Mouse (Mus musculus) MEL (cell line): ENCODE data around the gene Stab1. TPM values are rescaled to one million over a fixed set of nuclear protein-coding genes. Genes with fewer than 3 reads are reported as not detected.

ENCODE experiments used
- DNase-seq: peaks from one replicate; pipeline ENCODE4 v3.0.0; 2011; ENCODE audit warnings: low read depth, low spot score
- H3K27ac ChIP-seq: 2 replicates; pipeline ENCODE4 v1.5.1; 2012; ENCODE audit warnings: low read depth, mild to moderate bottlenecking, control low read depth, low read length, moderate library complexity; ENCODE audit not compliant: control insufficient read depth
- H3K27me3 ChIP-seq, 2 experiments: fragments of 150-350 bp in 1 of 2; sonication (generic) in 1 of 2; 2 replicates each; pipeline ENCODE4 v1.6.1; 2012; ENCODE audit warnings: low read length in 2 of 2, mild to moderate bottlenecking in 2 of 2, improper control_type of control experiment in 1 of 2, moderate library complexity in 1 of 2; ENCODE audit not compliant: insufficient read depth in 2 of 2, control insufficient read depth in 1 of 2
- H3K36me3 ChIP-seq, 2 experiments: 2 replicates each; pipeline ENCODE4 v1.6.1; 2012 to 2014; ENCODE audit warnings: low read length in 2 of 2, improper control_type of control experiment in 1 of 2, inconsistent platforms in 1 of 2, mild to moderate bottlenecking in 1 of 2; ENCODE audit not compliant: insufficient read depth in 2 of 2, control insufficient read depth in 1 of 2
- H3K4me1 ChIP-seq, 2 experiments: fragments of 150-350 bp in 1 of 2; sonication (generic) in 1 of 2; 2 replicates each; pipeline ENCODE4 v1.6.1; 2012; ENCODE audit warnings: low read length in 2 of 2, improper control_type of control experiment in 1 of 2, mild to moderate bottlenecking in 1 of 2; ENCODE audit not compliant: insufficient read depth in 2 of 2, control insufficient read depth in 1 of 2
- H3K4me3 ChIP-seq, 2 experiments: fragments of 150-350 bp in 1 of 2; sonication (generic) in 1 of 2; 2 replicates each; pipeline ENCODE4 v1.5.1; 2012; ENCODE audit warnings: low read depth in 2 of 2, low read length in 2 of 2, mild to moderate bottlenecking in 2 of 2, moderate library complexity in 2 of 2, control low read depth in 1 of 2, improper control_type of control experiment in 1 of 2; ENCODE audit not compliant: control insufficient read depth in 1 of 2, insufficient read depth in 1 of 2
- H3K79me2 ChIP-seq: 2 replicates; pipeline ENCODE4 v1.6.1; 2012; ENCODE audit warnings: mild to moderate bottlenecking, low read length, moderate library complexity; ENCODE audit not compliant: control insufficient read depth, poor library complexity, insufficient read depth
- H3K9ac ChIP-seq: 2 replicates; pipeline ENCODE4 v1.6.1; 2012; ENCODE audit warnings: low read depth, mild to moderate bottlenecking, control low read depth, low read length, moderate library complexity; ENCODE audit not compliant: control insufficient read depth, poor library complexity, severe bottlenecking
- H3K9me3 ChIP-seq: fragments of 150-350 bp; sonication (generic); replicated peaks from 2 replicates; pipeline ENCODE4 v1.6.1; 2012; ENCODE audit warnings: mild to moderate bottlenecking, low read length, improper control_type of control experiment, moderate library complexity; ENCODE audit not compliant: insufficient read depth
- BHLHE40 ChIP-seq: IDR thresholded peaks from 2 replicates; pipeline ENCODE4 v1.6.1; 2012; ENCODE audit warnings: low read depth, mild to moderate bottlenecking, inconsistent platforms, low read length, improper control_type of control experiment, borderline replicate concordance
- CHD1 ChIP-seq: IDR thresholded peaks from 2 replicates; pipeline ENCODE4 v1.6.1; 2012; ENCODE audit warnings: low read depth, mild to moderate bottlenecking, inconsistent platforms, low read length, improper control_type of control experiment
- E2F4 ChIP-seq: IDR thresholded peaks from 2 replicates; pipeline ENCODE4 v1.6.1; 2011; ENCODE audit warnings: low read depth, low read length, improper control_type of control experiment, borderline replicate concordance
- ELF1 ChIP-seq: IDR thresholded peaks from 2 replicates; pipeline ENCODE4 v1.6.1; 2014; ENCODE audit warnings: low read depth, mild to moderate bottlenecking, inconsistent platforms, low read length, improper control_type of control experiment, moderate library complexity
- ETS1 ChIP-seq: IDR thresholded peaks from 2 replicates; pipeline ENCODE4 v1.6.1; 2012; ENCODE audit warnings: low read depth, mild to moderate bottlenecking, inconsistent platforms, low read length, improper control_type of control experiment, moderate library complexity
- GABPA ChIP-seq: IDR thresholded peaks from 2 replicates; pipeline ENCODE4 v1.6.1; 2012; ENCODE audit warnings: low read depth, mild to moderate bottlenecking, inconsistent platforms, low read length, improper control_type of control experiment, moderate library complexity
- JUND ChIP-seq: IDR thresholded peaks from 2 replicates; pipeline ENCODE4 v1.6.1; 2011; ENCODE audit warnings: low read depth, mild to moderate bottlenecking, improper control_type of control experiment, low read length
- KAT2A ChIP-seq: conservative IDR thresholded peaks from 2 replicates; pipeline ENCODE4 v1.6.1; 2012; ENCODE audit warnings: low read depth, low read length, improper control_type of control experiment, inconsistent platforms
- MAFK ChIP-seq: IDR thresholded peaks from 2 replicates; pipeline ENCODE4 v1.6.1; 2011; ENCODE audit warnings: low read depth, mild to moderate bottlenecking, low read length, improper control_type of control experiment, borderline replicate concordance
- MEF2A ChIP-seq: IDR thresholded peaks from 2 replicates; pipeline ENCODE4 v1.6.1; 2014; ENCODE audit warnings: low read depth, mild to moderate bottlenecking, inconsistent platforms, low read length, improper control_type of control experiment; ENCODE audit not compliant: poor library complexity, insufficient replicate concordance, severe bottlenecking; ENCODE audit errors: extremely low read depth
- MXI1 ChIP-seq: IDR thresholded peaks from 2 replicates; pipeline ENCODE4 v1.6.1; 2011; ENCODE audit warnings: mild to moderate bottlenecking, low read depth, low read length, improper control_type of control experiment
- MYB ChIP-seq: IDR thresholded peaks from 2 replicates; pipeline ENCODE4 v1.6.1; 2011; ENCODE audit warnings: mild to moderate bottlenecking, low read depth, low read length, improper control_type of control experiment
- MYC ChIP-seq: IDR thresholded peaks from 2 replicates; pipeline ENCODE4 v1.6.1; 2011; ENCODE audit warnings: low read depth, mild to moderate bottlenecking, low read length, improper control_type of control experiment, moderate library complexity
- NRF1 ChIP-seq: IDR thresholded peaks from 2 replicates; pipeline ENCODE4 v1.6.1; 2014; ENCODE audit warnings: low read depth, mild to moderate bottlenecking, inconsistent platforms, low read length, improper control_type of control experiment, moderate library complexity; ENCODE audit not compliant: poor library complexity, insufficient read depth, severe bottlenecking
- POLR2AphosphoS2 ChIP-seq: IDR thresholded peaks from 2 replicates; pipeline ENCODE4 v1.6.1; 2011; ENCODE audit warnings: low read length, improper control_type of control experiment
- RAD21 ChIP-seq: IDR thresholded peaks from 2 replicates; pipeline ENCODE4 v1.6.1; 2011; ENCODE audit warnings: mild to moderate bottlenecking, low read depth, low read length, improper control_type of control experiment
- SIN3A ChIP-seq: IDR thresholded peaks from 2 replicates; pipeline ENCODE4 v1.6.1; 2012; ENCODE audit warnings: low read length, improper control_type of control experiment, inconsistent platforms
- SMC3 ChIP-seq: IDR thresholded peaks from 2 replicates; pipeline ENCODE4 v1.6.1; 2011; ENCODE audit warnings: low read depth, low read length, improper control_type of control experiment
- TBP ChIP-seq: IDR thresholded peaks from 2 replicates; pipeline ENCODE4 v1.8.0; 2011; ENCODE audit warnings: low read depth, low read length, improper control_type of control experiment
- TCF12 ChIP-seq: IDR thresholded peaks from 2 replicates; pipeline ENCODE4 v1.6.1; 2014; ENCODE audit warnings: low read depth, mild to moderate bottlenecking, inconsistent platforms, low read length, improper control_type of control experiment, moderate library complexity
- UBTF ChIP-seq: IDR thresholded peaks from 2 replicates; pipeline ENCODE4 v1.6.1; 2012; ENCODE audit warnings: low read depth, mild to moderate bottlenecking, inconsistent platforms, low read length, improper control_type of control experiment, moderate library complexity, borderline replicate concordance; ENCODE audit not compliant: insufficient read depth
- USF2 ChIP-seq, 2 experiments: IDR thresholded peaks; 2 replicates each; pipeline ENCODE4 v1.6.1; 2011 to 2012; ENCODE audit warnings: improper control_type of control experiment in 2 of 2, low read length in 2 of 2, borderline replicate concordance in 1 of 2, inconsistent platforms in 1 of 2, low read depth in 1 of 2, mild to moderate bottlenecking in 1 of 2; ENCODE audit not compliant: insufficient read depth in 1 of 2
- ZC3H11A ChIP-seq: IDR thresholded peaks from 2 replicates; pipeline ENCODE4 v1.6.1; 2012; ENCODE audit warnings: low read depth, mild to moderate bottlenecking, inconsistent platforms, low read length, improper control_type of control experiment
- ZMIZ1 ChIP-seq: IDR thresholded peaks from 2 replicates; pipeline ENCODE4 v1.6.1; 2012; ENCODE audit warnings: low read depth, mild to moderate bottlenecking, inconsistent platforms, low read length, improper control_type of control experiment, moderate library complexity
- ZNF384 ChIP-seq: IDR thresholded peaks from 2 replicates; pipeline ENCODE4 v1.6.1; 2012; ENCODE audit warnings: low read depth, mild to moderate bottlenecking, inconsistent platforms, low read length, improper control_type of control experiment
- polyA plus RNA-seq, 2 experiments: library from polyadenylated mRNA; stranded (reverse) in 1 of 2; unstranded in 1 of 2; fragments of >175 nt in 1 of 2; fragments of >200 nt in 1 of 2; gene quantifications; 2 replicates each; pipeline versions ENCODE4 v1.2.1 to v1.2.4; 2012; ENCODE audit warnings: low replicate concordance in 2 of 2, low read depth in 1 of 2; ENCODE audit not compliant: insufficient read length in 2 of 2, insufficient read depth in 1 of 2, missing spikeins in 1 of 2
- total RNA-seq: library from RNA; depleted of rRNA; stranded (reverse); fragments of 300-350 nt; gene quantifications from 2 replicates; pipeline ENCODE4 v1.2.3, GENCODE M21; 2012

The Stab1 gene
- total and polyA plus RNA-seq, 3 experiments, result 0.15 to 0.40 TPM; not detected in 1

- Histone ChIP-seq H3K9ac (no peak overlapping the region), H3K79me2 (no peaks in the 10 kb centered on the region), H3K4me3 (no peak overlapping the region), H3K27ac (no peak overlapping the region), H3K36me3 (no peaks in the 10 kb centered on the region), H3K4me1 (no peaks in the 10 kb centered on the region), H3K9me3 (no peaks in the 10 kb centered on the region), H3K27me3 (no peaks in the 10 kb centered on the region)
- TF ChIP-seq MYC (no peak), RAD21 (no peak), MYB (no peak), ELF1 (no peak), SMC3 (no peak), ZNF384 (no peak), BHLHE40 (no peak), TCF12 (no peak)
- no peak for DNase-seq
Observed at GRCm38 (mm10) chr14:31141011-31141410, 27.4 kb downstream of the Stab1 start.

GRCm38 (mm10) chr14:31140141-31140540, 28.3 kb downstream of the Stab1 start:
- H3K4me1 ChIP-seq, result no peaks in the 10 kb centered on the region
- no peak overlapping the region for H3K9ac ChIP-seq
- no peaks in the 10 kb centered on the region for H3K9me3 ChIP-seq
- no peaks in the 10 kb centered on the region for H3K36me3 ChIP-seq
- no peak overlapping the region for H3K4me3 ChIP-seq
- no peak for DNase-seq
- no peak overlapping the region for H3K27ac ChIP-seq
- H3K79me2 ChIP-seq, result no peaks in the 10 kb centered on the region
- no peak for TF ChIP-seq TBP
- TF ChIP-seq ELF1, result no peak
- no peak for TF ChIP-seq MXI1
- no peak for TF ChIP-seq ZC3H11A
- TF ChIP-seq BHLHE40, result no peak
- no peak for TF ChIP-seq USF2 (IDR thresholded peaks at IDR 0.05; ENCODE audit: borderline replicate concordance in 1 of 2, insufficient read depth in 1 of 2, low read depth in 1 of 2, low read length in 2 of 2)
- TF ChIP-seq E2F4, result no peak
- no peak for TF ChIP-seq POLR2AphosphoS2
- no peak for TF ChIP-seq UBTF
- TF ChIP-seq GABPA, result no peak
- TF ChIP-seq MAFK, result no peak
- no peak for TF ChIP-seq NRF1
- TF ChIP-seq CHD1, result no peak
- TF ChIP-seq JUND, result no peak
- no peak for TF ChIP-seq ZMIZ1
- no peak for TF ChIP-seq MEF2A
- no peak for TF ChIP-seq KAT2A
- no peak for TF ChIP-seq MYC
- no peak for TF ChIP-seq ETS1
- TF ChIP-seq SIN3A, result no peak
- no peaks in the 10 kb centered on the region for H3K27me3 ChIP-seq
